In genomic region chr14:43830385-43830784, GRCm38 (mm10) we compare ENCODE assay signal across 19 mouse cellular contexts. TPM values are rescaled to one million over a fixed set of nuclear protein-coding genes. Genes with fewer than 3 reads are reported as not detected.
"Had no signal": no experiment of that assay in that cellular context is flagged by ENCODE, and none has a peak within 500 bp of the region (broad histone marks: within the 10 kb centered on the region; RNA-seq: fewer than 3 reads in every experiment).

No protein-coding gene starts in this region.

RNA-seq across cellular contexts. Expression of gene Ear1, which starts 44.9 kb away (rescaled TPM):
- total RNA-seq: megakaryocyte-erythroid progenitor cell, adult 5-6 weeks had no signal
- polyA plus RNA-seq: lung, embryonic 15.5 days; midbrain, embryonic 10.5 days; midbrain, embryonic 12.5 days; midbrain, embryonic 14.5 days; midbrain, embryonic 16.5 days; neural tube, embryonic 12.5 days; neural tube, embryonic 14.5 days; small intestine, adult 2 months; testis, adult 2 months had no signal

RNA-seq across cellular contexts. Expression of gene Gm8180, which starts 45.8 kb away (rescaled TPM):
- total RNA-seq: megakaryocyte-erythroid progenitor cell, adult 5-6 weeks had no signal
- polyA plus RNA-seq: liver, embryonic 13.5 days; liver, embryonic 15.5 days; liver, postnatal 0 days; lung, adult 2 months; lung, embryonic 15.5 days; lung, postnatal 0 days; midbrain, embryonic 10.5 days; midbrain, embryonic 12.5 days; midbrain, embryonic 14.5 days; midbrain, embryonic 16.5 days; neural tube, embryonic 12.5 days; neural tube, embryonic 14.5 days; small intestine, adult 2 months; stomach, embryonic 15.5 days; stomach, postnatal 0 days; thymus, adult 2 months; urinary bladder, adult 2 months had no signal
